Mouse (Mus musculus): ENCODE measurements around the gene Tacr1. TPM values are rescaled to one million over a fixed set of nuclear protein-coding genes. Genes with fewer than 3 reads are reported as not detected.

Tacr1 gene
- polyA plus RNA-seq (2015; fragmentation: Illumina TruSeq; extraction: RNeasy Lipid Tissue Mini Kit (QIAGEN cat#74804); ENCODE audit: insufficient read depth, low read depth, low replicate concordance) = not detected

GRCm38 (mm10) chr6:82401595-82402451, at the start of gene Tacr1:
TSS of gene Tacr1 (plus strand) at chr6:82402334.

